Mouse (Mus musculus) hindbrain, embryonic 16.5 days (tissue): ENCODE results near the gene Chst3. TPM values are rescaled to one million over a fixed set of nuclear protein-coding genes. Genes with fewer than 3 reads are reported as not detected.
"Not testable (repeated sequence)": the region's sequence is repeated elsewhere in the genome, so short reads cannot be mapped to it uniquely, and the experiment has no call there.

Source experiments
- ATAC-seq: fragments of 200-750 bp; cut with Nextera tagmentation; 2 replicates; pipeline ENCODE4 v1.8.0; 2017; ENCODE audit warnings: moderate TSS enrichment, moderate library complexity
- H3K27ac ChIP-seq: fragments of 300-500 bp; sonication (generic); 2 replicates; pipeline ENCODE4 v1.5.1; 2014; ENCODE audit warnings: low read depth, mild to moderate bottlenecking, control low read depth, low read length, moderate library complexity
- H3K27me3 ChIP-seq: fragments of 300-500 bp; sonication (generic); replicated peaks from 2 replicates; pipeline ENCODE4 v1.6.1; 2014; ENCODE audit warnings: low read length; ENCODE audit not compliant: control insufficient read depth, insufficient read depth
- H3K36me3 ChIP-seq: fragments of 300-500 bp; sonication (generic); 2 replicates; pipeline ENCODE4 v1.6.1; 2014; ENCODE audit warnings: mild to moderate bottlenecking, low read length, moderate library complexity, mixed read lengths; ENCODE audit not compliant: control insufficient read depth, insufficient read depth
- H3K4me1 ChIP-seq: fragments of 300-500 bp; sonication (generic); 2 replicates; pipeline ENCODE4 v1.6.1; 2014; ENCODE audit warnings: low read depth, low read length; ENCODE audit not compliant: control insufficient read depth, insufficient read depth
- H3K4me2 ChIP-seq: fragments of 300-500 bp; sonication (generic); 2 replicates; pipeline ENCODE4 v1.6.1; 2014; ENCODE audit warnings: mild to moderate bottlenecking, low read length, control low read depth, moderate library complexity
- H3K4me3 ChIP-seq: fragments of 300-500 bp; sonication (generic); 2 replicates; pipeline ENCODE4 v1.5.1; 2014; ENCODE audit warnings: mild to moderate bottlenecking, low read length, control low read depth, moderate library complexity
- H3K9ac ChIP-seq: fragments of 300-500 bp; sonication (generic); 2 replicates; pipeline ENCODE4 v1.6.1; 2014; ENCODE audit warnings: low read depth, mild to moderate bottlenecking, control low read depth, low read length, moderate library complexity
- H3K9me3 ChIP-seq: fragments of 300-500 bp; sonication (generic); 2 replicates; pipeline ENCODE4 v1.6.1; 2014; ENCODE audit warnings: mild to moderate bottlenecking, low read length, moderate library complexity; ENCODE audit not compliant: control insufficient read depth
- WGBS: fragments of 180-500 bp; shearing (Covaris S2); extraction: QIAGEN DNeasy Blood & Tissue Kit; methylation state at CpG from one replicate; pipeline ENCODE4 v1.1.7; 2014; 5-methylcytosine and 5-hydroxymethylcytosine counted together
- microRNA-seq: library from miRNA; unstranded; fragments of <30 nt; microRNA quantifications from one replicate; pipeline ENCODE4, GENCODE M21; 2017
- polyA plus RNA-seq: library from polyadenylated mRNA; unstranded; fragments of >200 nt; fragmentation: Nextera tagmentation; extraction: Ambion mirVana; gene quantifications from 2 replicates; pipeline ENCODE4 v1.2.1, GENCODE M21; 2015

The Chst3 gene
- polyA plus RNA-seq, 1 experiment from 2014 or later, result 1.7 TPM

GRCm38 (mm10) chr10:60138680-60139079, 80.4 kb downstream of the Chst3 start:
- no peak for ATAC-seq
- Histone ChIP-seq H3K9ac (no peak overlapping the region), H3K4me1 (no peaks in the 10 kb centered on the region), H3K27ac (no peak overlapping the region), H3K4me3 (no peak overlapping the region), H3K4me2 (no peak overlapping the region), H3K9me3 (no peaks in the 10 kb centered on the region), H3K36me3 (no peaks in the 10 kb centered on the region), H3K27me3 (no peaks in the 10 kb centered on the region)
- WGBS, result 89% methylated on average over 5 of the region's 5 CpGs

GRCm38 (mm10) chr10:60136935-60137334, 82.1 kb downstream of the Chst3 start:
- 77% methylated on average over 7 of the region's 7 CpGs for WGBS
- Histone ChIP-seq H3K27me3 (no peaks in the 10 kb centered on the region), H3K9me3 (no peaks in the 10 kb centered on the region), H3K4me1 (no peaks in the 10 kb centered on the region), H3K27ac (no peak overlapping the region; the same call in 1 of the 2 replicates), H3K4me2 (no peak overlapping the region), H3K9ac (no peak overlapping the region), H3K4me3 (no peak overlapping the region), H3K36me3 (no peaks in the 10 kb centered on the region)
- ATAC-seq, result no peak

DNA sequence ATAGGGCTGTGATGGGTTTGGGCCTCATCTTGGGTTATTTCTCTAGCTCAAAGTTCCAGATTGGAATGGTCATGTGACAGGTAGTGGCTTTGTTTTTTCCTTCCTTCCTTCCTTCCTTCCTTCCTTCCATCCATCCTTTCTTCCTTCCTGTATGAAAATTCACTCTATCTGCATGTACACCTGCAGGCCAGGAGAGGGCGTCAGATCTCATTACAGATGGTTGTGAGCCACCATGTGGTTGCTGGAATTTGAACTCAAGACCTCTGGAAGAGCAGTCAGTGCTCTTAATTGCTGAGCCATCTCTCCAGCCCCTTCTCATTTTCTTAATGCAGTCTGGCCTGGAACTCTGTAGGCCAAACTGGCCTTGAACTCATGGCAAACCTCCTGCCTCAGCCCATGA, 83.0 kb downstream of the Chst3 start:
- not testable (repeated sequence) for H3K9ac ChIP-seq, H3K9me3 ChIP-seq, ATAC-seq, H3K4me2 ChIP-seq, H3K36me3 ChIP-seq, H3K4me3 ChIP-seq, H3K27me3 ChIP-seq, H3K4me1 ChIP-seq, H3K27ac ChIP-seq
- 48% methylated on average over 1 of the region's 1 CpGs for WGBS

- Histone ChIP-seq H3K4me3 (no peak overlapping the region), H3K27me3 (no peaks in the 10 kb centered on the region), H3K4me2 (no peak overlapping the region), H3K27ac (no peak overlapping the region), H3K9me3 (no peaks in the 10 kb centered on the region), H3K9ac (no peak overlapping the region), H3K36me3 (peaks cover 18% of the 10 kb centered on the region), H3K4me1 (no peaks in the 10 kb centered on the region)
- no peak for ATAC-seq
- WGBS, result 54% methylated on average over 9 of the region's 9 CpGs
Observed at GRCm38 (mm10) chr10:60134201-60134600, 84.9 kb downstream of the Chst3 start.

DNA sequence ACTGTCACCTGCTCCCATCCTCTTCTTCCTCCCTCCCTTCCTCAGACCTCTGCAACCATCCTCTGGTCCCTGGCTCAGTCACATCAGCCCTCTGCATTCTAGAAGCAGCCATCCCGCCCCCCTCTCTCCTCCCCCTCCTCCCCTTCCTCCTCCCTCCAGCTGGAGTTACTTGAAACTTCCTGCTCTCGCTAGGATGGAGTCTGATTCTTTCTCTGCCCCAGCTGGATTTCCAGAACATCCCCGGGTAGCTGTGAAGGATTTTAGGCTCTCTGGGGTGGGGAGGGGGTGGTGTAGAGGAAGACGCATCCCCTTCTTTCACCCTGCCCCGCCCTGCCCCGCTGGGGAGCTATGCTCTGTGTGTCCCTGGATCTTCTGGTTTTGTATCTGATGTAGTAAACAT, 85.6 kb downstream of the Chst3 start:
- Histone ChIP-seq H3K4me1 (no peaks in the 10 kb centered on the region), H3K9me3 (no peaks in the 10 kb centered on the region), H3K36me3 (peaks cover 23% of the 10 kb centered on the region), H3K9ac (no peak overlapping the region), H3K27ac (no peak overlapping the region), H3K4me3 (no peak overlapping the region), H3K27me3 (no peaks in the 10 kb centered on the region), H3K4me2 (no peak overlapping the region)
- 38% methylated on average over 6 of the region's 6 CpGs for WGBS
- no peak for ATAC-seq

Small RNA genes lying within 50 kb of the gene (microRNA-seq; reads per million reads assigned to microRNA genes)
- not detected for gene Gm22117

Other genes with a start within 250 kb of the Chst3 start
- gene Ascc1, start 216.5 kb downstream of the Chst3 start, polyA plus RNA-seq, result 47.7 and 48.3 TPM in 2 replicates
- gene Anapc16, start 216.1 kb downstream of the Chst3 start, polyA plus RNA-seq, result 101 and 116 TPM in 2 replicates
- 119 and 128 TPM in 2 replicates for gene Spock2, start 113.0 kb downstream of the Chst3 start, polyA plus RNA-seq
- gene Psap, start 58.4 kb upstream of the Chst3 start, polyA plus RNA-seq, result 218 and 239 TPM in 2 replicates
- gene Vsir, start 127.6 kb upstream of the Chst3 start, polyA plus RNA-seq, result 2.4 TPM in 2 replicates
- 13.3 and 14.0 TPM in 2 replicates for gene Gm17455, start 180.5 kb upstream of the Chst3 start, polyA plus RNA-seq